Comparison of ENCODE assay signal across 9 mouse cellular contexts in the genomic region with DNA sequence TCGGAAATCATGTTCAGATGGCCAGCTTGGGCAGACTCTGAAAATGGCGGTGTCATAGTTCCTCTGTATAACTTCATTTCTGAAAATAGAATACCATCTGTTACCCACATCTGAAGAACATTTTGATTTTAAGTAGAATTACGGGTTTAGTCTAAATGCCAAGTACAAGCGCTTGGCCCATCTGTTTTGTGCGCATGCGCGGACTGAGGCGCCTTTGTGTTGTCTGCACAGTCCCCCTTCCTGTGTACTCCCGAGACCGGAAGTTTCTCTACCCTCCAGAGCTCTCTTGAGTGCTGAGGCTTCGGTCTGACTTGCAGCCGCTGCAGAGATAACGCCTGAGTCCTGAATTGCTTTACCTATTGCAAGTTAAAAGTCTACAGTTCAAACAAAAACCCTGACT. TPM values are rescaled to one million over a fixed set of nuclear protein-coding genes. Genes with fewer than 3 reads are reported as not detected.
DNase-seq lines count a peak whose midpoint lies in the region; ATAC-seq and TF ChIP-seq lines count a peak whose summit lies in the region.
"Had no signal": no experiment of that assay in that cellular context is flagged by ENCODE, and none has a peak within 500 bp of the region (broad histone marks: within the 10 kb centered on the region; RNA-seq: fewer than 3 reads in every experiment).

No protein-coding gene starts in this region.

- H3K27me3 ChIP-seq in hindbrain, embryonic 15.5 days: no peaks in the 10 kb centered on the region
- no peaks in the 10 kb centered on the region for H3K27me3 ChIP-seq in hindbrain, postnatal 0 days (ENCODE audit: insufficient read depth, low read length)
- H3K27me3 ChIP-seq in hindbrain, embryonic 13.5 days: no peaks in the 10 kb centered on the region

- no peak overlapping the region for H3K4me2 ChIP-seq in hindbrain, embryonic 15.5 days
- no peak overlapping the region for H3K4me2 ChIP-seq in hindbrain, postnatal 0 days (ENCODE audit: low read depth, low read length)
- H3K4me2 ChIP-seq in hindbrain, embryonic 13.5 days: no peak overlapping the region

- WGBS in hindbrain, embryonic 15.5 days: 96% methylated on average over 13 of the region's 13 CpGs
- 88% methylated on average over 13 of the region's 13 CpGs for WGBS in hindbrain, postnatal 0 days
- 98% methylated on average over 13 of the region's 13 CpGs for WGBS in hindbrain, embryonic 13.5 days

- no peak overlapping the region for H3K27ac ChIP-seq in hindbrain, embryonic 15.5 days (replicated peaks)
- H3K27ac ChIP-seq in hindbrain, postnatal 0 days: no peak overlapping the region
- H3K27ac ChIP-seq in hindbrain, embryonic 13.5 days: no peak overlapping the region

- H3K36me3 ChIP-seq in hindbrain, embryonic 15.5 days: peaks cover 53% of the 10 kb centered on the region
- H3K36me3 ChIP-seq in hindbrain, postnatal 0 days (ENCODE audit: insufficient read depth, low read length): peaks cover 18% of the 10 kb centered on the region
- peaks cover 63% of the 10 kb centered on the region for H3K36me3 ChIP-seq in hindbrain, embryonic 13.5 days

- no peak for ATAC-seq in hindbrain, embryonic 15.5 days (ENCODE audit: low FRiP score, low read depth)
- ATAC-seq in hindbrain, postnatal 0 days: no peak
- no peak for ATAC-seq in hindbrain, embryonic 13.5 days (ENCODE audit: low FRiP score)

- no peak for TF ChIP-seq CTCF in hindbrain, postnatal 0 days (IDR thresholded peaks at IDR 0.05; ENCODE audit: low read depth)

- H3K4me1 ChIP-seq in hindbrain, embryonic 15.5 days (replicated peaks): peaks cover 27% of the 10 kb centered on the region
- H3K4me1 ChIP-seq in hindbrain, postnatal 0 days (ENCODE audit: insufficient read depth, low read length): 0 out of 2 replicates have a peak, but pooled peaks cover under 1% of the 10 kb centered on the region
- H3K4me1 ChIP-seq in hindbrain, embryonic 13.5 days (replicated peaks): peaks cover 24% of the 10 kb centered on the region

- no peak for DNase-seq in hindbrain, postnatal 0 days (ENCODE audit: low spot score)
- peak; percentile 64 for DNase-seq in WW6 (ENCODE audit: low read depth, low spot score)
- DNase-seq in layer of hippocampus, adult 18-20 months (ENCODE audit: low spot score in 2 of 2): peak; percentile 82 to 91
- DNase-seq in right cerebral cortex, postnatal 4 days: peak; percentile 82
- DNase-seq in urinary bladder, postnatal 10 days (ENCODE audit: low spot score): no peak
- DNase-seq in urinary bladder, postnatal 36 days (ENCODE audit: low spot score in 2 of 2): no peak

- H3K4me3 ChIP-seq in hindbrain, embryonic 15.5 days: 0 out of 2 replicates have a peak overlapping the region, but pooled peaks have one; percentile 2
- no peak overlapping the region for H3K4me3 ChIP-seq in hindbrain, postnatal 0 days (ENCODE audit: low read length)
- no peak overlapping the region for H3K4me3 ChIP-seq in hindbrain, embryonic 13.5 days

- H3K9ac ChIP-seq in hindbrain, embryonic 15.5 days: no peak overlapping the region
- H3K9ac ChIP-seq in hindbrain, postnatal 0 days (replicated peaks; ENCODE audit: low read length): no peak overlapping the region
- H3K9ac ChIP-seq in hindbrain, embryonic 13.5 days: no peak overlapping the region

- no peaks in the 10 kb centered on the region; the same call in 1 of the 2 replicates for H3K9me3 ChIP-seq in hindbrain, embryonic 15.5 days
- H3K9me3 ChIP-seq in hindbrain, postnatal 0 days (ENCODE audit: low read length): no peaks in the 10 kb centered on the region; the same call in 1 of the 2 replicates
- H3K9me3 ChIP-seq in hindbrain, embryonic 13.5 days: peaks cover 14% of the 10 kb centered on the region

RNA-seq across cellular contexts. Expression of gene Zfp260, which starts 4.7 kb away (rescaled TPM):
- 73.8 and 85.0 TPM in 2 replicates for polyA plus RNA-seq in hindbrain, embryonic 15.5 days (2015; fragmentation: Nextera tagmentation; extraction: Ambion mirVana)
- 26.8 and 27.4 TPM in 2 replicates for total RNA-seq in hindbrain, postnatal 0 days (2014; rRNA removed)
- 47.7 and 49.4 TPM in 2 replicates for polyA plus RNA-seq in hindbrain, postnatal 0 days (2015; fragmentation: Nextera tagmentation; extraction: Ambion mirVana)
- 10 to 100 TPM; 75.7 to 78.3 TPM for total RNA-seq in layer of hippocampus, adult 18-20 months (2021)
- polyA plus RNA-seq in hindbrain, embryonic 13.5 days (2015; fragmentation: Nextera tagmentation; extraction: Ambion mirVana): 95.2 and 108 TPM in 2 replicates

RNA-seq across cellular contexts. Expression of gene Zfp566, which starts 9.0 kb away (rescaled TPM):
- polyA plus RNA-seq in hindbrain, embryonic 15.5 days (2015; fragmentation: Nextera tagmentation; extraction: Ambion mirVana): 12.4 and 16.6 TPM in 2 replicates
- total RNA-seq in hindbrain, postnatal 0 days (2014; rRNA removed): 2.3 and 2.8 TPM in 2 replicates
- 13.7 and 15.5 TPM in 2 replicates for polyA plus RNA-seq in hindbrain, postnatal 0 days (2015; fragmentation: Nextera tagmentation; extraction: Ambion mirVana)
- 1 to 10 TPM; 5.9 to 8.7 TPM for total RNA-seq in layer of hippocampus, adult 18-20 months (2021)
- polyA plus RNA-seq in hindbrain, embryonic 13.5 days (2015; fragmentation: Nextera tagmentation; extraction: Ambion mirVana): 19.2 and 19.6 TPM in 2 replicates

RNA-seq across cellular contexts. Expression of gene Gm26920, which starts 9.1 kb away (rescaled TPM):
- polyA plus RNA-seq in hindbrain, embryonic 15.5 days (2015; fragmentation: Nextera tagmentation; extraction: Ambion mirVana): 1.9 and 4.0 TPM in 2 replicates
- total RNA-seq in hindbrain, postnatal 0 days (2014; rRNA removed): not detected in 2 replicates
- polyA plus RNA-seq in hindbrain, postnatal 0 days (2015; fragmentation: Nextera tagmentation; extraction: Ambion mirVana): 1.6 and 2.5 TPM in 2 replicates
- under 1 TPM in 1 of 2 experiments, not detected in 1; 0.64 TPM for total RNA-seq in layer of hippocampus, adult 18-20 months (2021)
- 1.5 and 1.6 TPM in 2 replicates for polyA plus RNA-seq in hindbrain, embryonic 13.5 days (2015; fragmentation: Nextera tagmentation; extraction: Ambion mirVana)
- total RNA-seq: heart, postnatal 36 days had no signal

RNA-seq across cellular contexts. Expression of gene Zfp382, which starts 22.4 kb away (rescaled TPM):
- polyA plus RNA-seq in hindbrain, embryonic 15.5 days (2015; fragmentation: Nextera tagmentation; extraction: Ambion mirVana): 21.3 and 22.3 TPM in 2 replicates
- 7.5 and 12.7 TPM in 2 replicates for total RNA-seq in hindbrain, postnatal 0 days (2014; rRNA removed)
- polyA plus RNA-seq in hindbrain, postnatal 0 days (2015; fragmentation: Nextera tagmentation; extraction: Ambion mirVana): 11.9 and 13.2 TPM in 2 replicates
- 10 to 100 TPM; 29.8 to 34.3 TPM for total RNA-seq in layer of hippocampus, adult 18-20 months (2021)
- polyA plus RNA-seq in hindbrain, embryonic 13.5 days (2015; fragmentation: Nextera tagmentation; extraction: Ambion mirVana): 17.5 and 19.8 TPM in 2 replicates

RNA-seq across cellular contexts. Expression of gene Zfp82, which starts 26.6 kb away (rescaled TPM):
- 8.6 and 10.9 TPM in 2 replicates for polyA plus RNA-seq in hindbrain, embryonic 15.5 days (2015; fragmentation: Nextera tagmentation; extraction: Ambion mirVana)
- 2.8 and 5.4 TPM in 2 replicates for total RNA-seq in hindbrain, postnatal 0 days (2014; rRNA removed)
- polyA plus RNA-seq in hindbrain, postnatal 0 days (2015; fragmentation: Nextera tagmentation; extraction: Ambion mirVana): 4.0 and 4.2 TPM in 2 replicates
- 1 to 10 TPM; 4.7 to 4.9 TPM for total RNA-seq in layer of hippocampus, adult 18-20 months (2021)
- polyA plus RNA-seq in hindbrain, embryonic 13.5 days (2015; fragmentation: Nextera tagmentation; extraction: Ambion mirVana): 12.8 and 12.9 TPM in 2 replicates

Comparison
In these comparisons a context has a peak if more than half of its experiments do, and no peak if none do; other contexts are left out.
1. DNase-seq: peak in WW6 (single experiment), layer of hippocampus, adult 18-20 months (2 of 2) and right cerebral cortex, postnatal 4 days (single experiment); none in hindbrain, postnatal 0 days (single experiment), urinary bladder, postnatal 10 days (single experiment) and urinary bladder, postnatal 36 days (0 of 2).